Mouse (Mus musculus) G1E (cell line): ENCODE measurements around the gene Cnr1. TPM values are rescaled to one million over a fixed set of nuclear protein-coding genes. Genes with fewer than 3 reads are reported as not detected.

Source experiments
- ATAC-seq: 2 replicates; pipeline ENCODE4 v1.8.0; 2016; ENCODE audit warnings: mild to moderate bottlenecking; ENCODE audit not compliant: insufficient number of reproducible peaks, poor library complexity, low FRiP score, severe bottlenecking; ENCODE audit errors: extremely low read depth
- DNase-seq: peaks from one replicate; pipeline ENCODE4 v3.0.0; 2012; ENCODE audit warnings: low spot score
- H3K27me3 ChIP-seq: 2 replicates; pipeline ENCODE4 v1.6.1; 2012; ENCODE audit warnings: mild to moderate bottlenecking, low read length, inconsistent platforms; ENCODE audit not compliant: insufficient read depth
- H3K36me3 ChIP-seq: replicated peaks from 2 replicates; pipeline ENCODE3; 2012; ENCODE audit warnings: mild to moderate bottlenecking, inconsistent platforms
- H3K4me1 ChIP-seq: 2 replicates; pipeline ENCODE4 v1.6.1; 2012; ENCODE audit warnings: low read depth, low read length, inconsistent platforms, mixed read lengths; ENCODE audit not compliant: insufficient read depth
- H3K4me3 ChIP-seq: 2 replicates; pipeline ENCODE4 v1.5.1; 2012; ENCODE audit warnings: low read depth, mild to moderate bottlenecking, inconsistent platforms, low read length, moderate library complexity, mixed read lengths
- H3K9me3 ChIP-seq: replicated peaks from 2 replicates; pipeline ENCODE4 v1.6.1; 2012; ENCODE audit warnings: inconsistent platforms
- CTCF ChIP-seq: IDR thresholded peaks from 2 replicates; pipeline ENCODE4 v1.5.1; 2012; ENCODE audit warnings: low read depth, low read length, inconsistent platforms, mixed read lengths
- GATA1 ChIP-seq: IDR thresholded peaks from 2 replicates; pipeline ENCODE4 v1.6.1; 2012; ENCODE audit warnings: borderline replicate concordance, low read length, inconsistent platforms, mixed read lengths
- GATA2 ChIP-seq: IDR thresholded peaks from 2 replicates; pipeline ENCODE4 v1.6.1; 2012; ENCODE audit warnings: low read depth, low read length, inconsistent platforms, borderline replicate concordance
- POLR2AphosphoS5 ChIP-seq: IDR thresholded peaks from 2 replicates; pipeline ENCODE4 v1.6.1; 2012; ENCODE audit warnings: low read depth, low read length, inconsistent platforms; ENCODE audit not compliant: insufficient replicate concordance
- TAL1 ChIP-seq: conservative IDR thresholded peaks from 2 replicates; pipeline ENCODE4 v1.6.1; 2012; ENCODE audit warnings: low read depth, low read length, inconsistent platforms, mixed read lengths
- polyA plus RNA-seq: library from polyadenylated mRNA; stranded (reverse); fragments of >175 nt; gene quantifications from 2 replicates; pipeline ENCODE4 v1.2.3, GENCODE M21; 2012
- total RNA-seq, 2 experiments: library from RNA; stranded (forward) in 1 of 2; stranded (reverse) in 1 of 2; fragments of 200-1000 nt in 1 of 2; fragments of >200 nt in 1 of 2; fragmentation: Nextera tagmentation in 1 of 2; gene quantifications; 2 replicates each; pipeline ENCODE4 v1.2.3; 2014 to 2017

Gene Cnr1
- total and polyA plus RNA-seq, 3 experiments, result 0.05 TPM; not detected in 2

GRCm38 (mm10) chr4:33895046-33895445 lies 29.3 kb upstream of the Cnr1 start:
- Histone ChIP-seq H3K9me3 (no peaks in the 10 kb centered on the region), H3K4me3 (no peak overlapping the region), H3K27me3 (no peaks in the 10 kb centered on the region), H3K4me1 (no peaks in the 10 kb centered on the region), H3K36me3 (no peaks in the 10 kb centered on the region)
- no peak for ATAC-seq
- DNase-seq, result no peak
- no peak for TF ChIP-seq GATA2
- TF ChIP-seq GATA1, result no peak
- TF ChIP-seq POLR2AphosphoS5, result no peak
- TF ChIP-seq CTCF, result no peak
- TF ChIP-seq TAL1, result no peak

GRCm38 (mm10) chr4:33895491-33895890 lies 28.9 kb upstream of the Cnr1 start:
- DNase-seq, result no peak
- H3K4me3 ChIP-seq, result no peak overlapping the region
- H3K27me3 ChIP-seq, result no peaks in the 10 kb centered on the region

GRCm38 (mm10) chr4:33901659-33902058 lies 22.7 kb upstream of the Cnr1 start:
- no peaks in the 10 kb centered on the region for H3K4me1 ChIP-seq
- no peaks in the 10 kb centered on the region for H3K9me3 ChIP-seq
- no peaks in the 10 kb centered on the region for H3K27me3 ChIP-seq
- ATAC-seq (no peak), DNase-seq (no peak)
- H3K4me3 ChIP-seq, result no peak overlapping the region
- no peak for TF ChIP-seq GATA2
- TF ChIP-seq GATA1, result no peak
- no peak for TF ChIP-seq CTCF
- TF ChIP-seq POLR2AphosphoS5, result no peak
- TF ChIP-seq TAL1, result no peak
- no peaks in the 10 kb centered on the region for H3K36me3 ChIP-seq

More at GRCm38 (mm10) chr4:33895491-33895890, 28.9 kb upstream of the Cnr1 start:
- TF ChIP-seq TAL1 (no peak), GATA2 (no peak), CTCF (no peak), POLR2AphosphoS5 (no peak), GATA1 (no peak)
- H3K36me3 ChIP-seq, result no peaks in the 10 kb centered on the region
- H3K9me3 ChIP-seq, result no peaks in the 10 kb centered on the region
- H3K4me1 ChIP-seq, result no peaks in the 10 kb centered on the region
- no peak for ATAC-seq

- ATAC-seq (no peak), DNase-seq (no peak)
- no peak overlapping the region for H3K4me3 ChIP-seq
- no peaks in the 10 kb centered on the region for H3K9me3 ChIP-seq
- H3K4me1 ChIP-seq, result no peaks in the 10 kb centered on the region
- no peaks in the 10 kb centered on the region for H3K36me3 ChIP-seq
- H3K27me3 ChIP-seq, result no peaks in the 10 kb centered on the region
- TF ChIP-seq CTCF (no peak), GATA2 (no peak), TAL1 (no peak), GATA1 (no peak), POLR2AphosphoS5 (no peak)
These were observed 20.5 kb upstream of the Cnr1 start for GRCm38 (mm10) chr4:33903812-33904340.

GRCm38 (mm10) chr4:33904826-33905225 lies 19.6 kb upstream of the Cnr1 start:
- H3K36me3 ChIP-seq, result no peaks in the 10 kb centered on the region
- no peaks in the 10 kb centered on the region for H3K27me3 ChIP-seq
- ATAC-seq (no peak), DNase-seq (no peak)
- no peaks in the 10 kb centered on the region for H3K9me3 ChIP-seq
- TF ChIP-seq POLR2AphosphoS5, result no peak
- no peak for TF ChIP-seq CTCF
- no peak for TF ChIP-seq TAL1
- no peak for TF ChIP-seq GATA1
- TF ChIP-seq GATA2, result no peak
- H3K4me3 ChIP-seq, result no peak overlapping the region
- no peaks in the 10 kb centered on the region for H3K4me1 ChIP-seq

GRCm38 (mm10) chr4:33908786-33909185 lies 15.6 kb upstream of the Cnr1 start:
- no peaks in the 10 kb centered on the region for H3K4me1 ChIP-seq
- H3K9me3 ChIP-seq, result no peaks in the 10 kb centered on the region
- no peak overlapping the region for H3K4me3 ChIP-seq
- TF ChIP-seq GATA2 (no peak), TAL1 (no peak), GATA1 (no peak), CTCF (no peak), POLR2AphosphoS5 (no peak)
- H3K27me3 ChIP-seq, result no peaks in the 10 kb centered on the region
- ATAC-seq (no peak), DNase-seq (no peak)
- H3K36me3 ChIP-seq, result no peaks in the 10 kb centered on the region

GRCm38 (mm10) chr4:33915730-33916129 lies 8.7 kb upstream of the Cnr1 start:
- TF ChIP-seq GATA1, result no peak
- TF ChIP-seq TAL1, result no peak
- TF ChIP-seq CTCF, result no peak
- TF ChIP-seq POLR2AphosphoS5, result no peak
- no peak for TF ChIP-seq GATA2
- H3K36me3 ChIP-seq, result no peaks in the 10 kb centered on the region
- H3K4me3 ChIP-seq, result no peak overlapping the region
- no peaks in the 10 kb centered on the region for H3K9me3 ChIP-seq
- no peak for ATAC-seq
- H3K4me1 ChIP-seq, result no peaks in the 10 kb centered on the region
- DNase-seq, result no peak
- H3K27me3 ChIP-seq, result no peaks in the 10 kb centered on the region
